Mouse (Mus musculus): Measurements from ENCODE around the gene Slc6a13.

The Slc6a13 gene

DNA sequence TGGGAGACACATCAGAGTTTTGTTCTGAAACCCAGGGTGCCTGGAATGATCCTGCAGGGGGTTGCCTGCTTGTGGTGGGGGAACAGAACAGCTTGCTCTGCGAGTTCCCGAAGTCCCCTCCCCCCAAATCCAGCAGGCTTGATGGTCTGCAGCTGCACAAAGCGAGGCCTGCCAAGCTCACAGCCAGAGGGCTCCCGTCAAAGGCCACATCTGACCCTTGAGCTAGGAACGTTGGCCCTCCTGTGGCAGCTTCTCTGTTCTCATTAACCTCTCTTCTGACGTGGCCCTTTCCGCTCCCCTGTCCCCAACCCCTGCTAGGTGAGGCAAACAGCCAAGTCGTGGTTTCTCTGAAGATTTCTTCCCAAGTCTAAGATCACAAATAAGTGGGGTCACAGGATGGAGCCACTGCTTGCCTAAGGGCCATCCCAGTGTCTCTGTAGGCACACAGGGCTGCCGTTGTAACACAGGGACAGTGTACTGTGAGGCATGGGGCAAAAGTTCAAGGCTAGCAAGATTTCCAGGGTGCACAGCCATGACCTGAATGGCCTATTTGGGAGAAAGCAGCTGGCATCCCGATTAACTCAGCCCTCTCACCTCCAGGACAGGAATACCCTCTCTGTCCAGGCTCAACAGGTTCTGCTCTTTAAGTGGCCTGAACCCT lies 30.0 kb downstream of the Slc6a13 start:
- DNase-seq: peak; percentile 60 to 83

DNA sequence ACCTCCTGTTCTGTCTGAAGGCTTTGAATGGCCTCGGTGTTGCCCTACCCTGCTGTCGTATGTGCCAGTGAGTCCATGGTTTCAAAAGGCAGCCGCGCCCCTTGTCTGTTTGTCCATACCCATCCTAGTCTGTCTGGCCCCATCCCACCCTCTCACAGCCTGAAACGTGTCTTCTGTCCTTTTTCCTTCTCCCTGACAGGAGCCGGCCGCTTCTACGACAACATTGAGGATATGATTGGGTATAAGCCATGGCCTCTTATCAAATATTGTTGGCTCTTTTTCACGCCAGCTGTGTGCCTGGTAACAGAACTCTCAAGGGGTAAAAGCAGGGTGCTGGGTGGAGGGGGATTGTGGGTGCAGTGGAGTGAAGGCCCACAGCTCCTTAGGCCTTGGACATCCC lies 35.8 kb downstream of the Slc6a13 start:
- no peak for DNase-seq

DNA sequence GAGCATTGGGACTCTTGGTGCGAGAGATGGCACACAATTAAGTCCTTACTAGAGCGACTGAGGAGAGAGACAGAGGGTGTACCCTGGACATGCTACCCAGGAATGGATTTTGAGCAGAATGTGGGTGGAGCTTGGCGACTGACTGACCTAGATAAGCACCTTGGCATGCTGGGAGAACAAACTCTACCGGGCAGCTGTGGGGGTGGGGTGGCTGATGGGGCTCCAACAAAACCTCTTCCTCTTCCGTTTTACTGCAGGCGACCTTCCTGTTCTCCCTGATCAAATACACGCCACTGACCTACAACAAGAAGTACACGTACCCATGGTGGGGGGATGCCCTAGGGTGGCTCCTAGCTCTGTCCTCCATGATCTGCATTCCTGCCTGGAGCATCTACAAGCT lies 36.5 kb downstream of the Slc6a13 start:
- peak in 1 of 2 experiments; percentile 38 for DNase-seq

DNA sequence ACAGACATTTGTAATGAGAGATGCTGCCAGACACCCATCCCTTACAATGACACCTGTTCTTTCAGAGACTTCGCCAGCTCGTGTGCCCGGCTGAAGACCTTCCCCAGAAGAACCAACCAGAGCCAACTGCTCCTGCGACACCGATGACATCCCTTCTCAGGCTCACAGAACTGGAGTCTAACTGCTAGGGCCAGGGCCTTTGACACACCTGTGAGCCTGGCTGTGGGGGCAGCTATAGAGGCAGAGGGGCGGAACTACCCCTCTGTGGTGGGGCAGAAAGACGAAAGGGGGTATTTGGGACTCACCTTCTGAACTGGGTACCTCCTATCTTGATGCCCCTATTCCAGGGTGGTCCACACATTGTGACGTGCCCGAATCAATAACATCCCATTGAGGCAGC lies 37.2 kb downstream of the Slc6a13 start:
- no peak for DNase-seq

DNA sequence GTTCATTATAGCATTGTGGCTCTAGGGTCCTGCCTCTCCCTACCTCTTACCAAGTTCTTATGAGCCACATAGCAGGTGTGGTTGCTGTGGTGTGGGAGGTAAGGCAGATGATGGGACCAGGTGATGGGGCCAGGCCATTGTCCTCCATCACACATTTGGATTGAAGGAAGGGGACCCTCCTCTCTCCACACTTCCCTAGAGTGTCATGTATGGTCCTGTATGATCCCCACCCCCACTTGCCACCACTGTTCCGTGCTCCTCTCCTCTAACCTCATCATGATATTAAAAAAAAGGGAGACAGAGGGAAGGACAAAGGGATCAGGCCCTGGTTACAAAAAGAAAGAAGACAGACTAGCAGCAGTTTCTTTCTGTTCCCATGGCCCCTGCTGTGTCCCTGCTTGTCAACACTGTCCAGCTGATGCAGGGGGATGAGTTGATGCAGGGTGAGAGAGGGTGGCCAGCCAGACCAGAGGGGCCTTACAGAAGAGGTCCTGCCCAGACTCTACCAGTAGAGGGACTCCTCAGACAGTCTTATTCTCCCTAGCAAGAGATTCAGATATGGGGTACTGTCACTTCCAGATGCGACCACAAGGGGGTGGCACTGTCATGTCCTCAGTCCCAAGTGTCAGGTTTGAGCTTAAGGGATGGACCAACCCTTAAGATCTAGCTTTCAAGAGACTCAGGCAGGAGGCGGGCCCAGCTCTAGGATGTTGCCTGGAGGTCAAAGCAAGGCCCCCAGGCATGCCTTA lies 37.9 kb downstream of the Slc6a13 start:
- DNase-seq: peak; percentile 72 to 82

DNA sequence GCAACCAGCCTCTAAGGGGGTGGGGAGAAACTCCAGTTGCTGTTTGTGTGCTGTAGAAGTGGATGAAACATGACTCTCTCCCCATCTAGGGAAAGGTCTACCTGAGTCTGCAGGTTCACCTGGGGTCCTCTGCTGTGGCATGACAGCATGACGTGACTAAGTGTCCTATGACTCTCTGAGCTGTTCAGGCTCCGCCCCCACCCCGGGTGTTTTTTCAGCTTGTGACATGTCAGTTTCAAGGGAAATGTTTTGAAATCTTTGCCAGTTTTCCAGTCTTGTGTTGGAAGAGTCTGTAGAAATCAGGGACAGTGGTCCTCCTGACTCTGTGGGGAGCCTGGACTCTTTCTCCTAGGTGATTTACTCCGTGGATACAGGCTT lies 38.5 kb downstream of the Slc6a13 start:
- DNase-seq: no peak

DNA sequence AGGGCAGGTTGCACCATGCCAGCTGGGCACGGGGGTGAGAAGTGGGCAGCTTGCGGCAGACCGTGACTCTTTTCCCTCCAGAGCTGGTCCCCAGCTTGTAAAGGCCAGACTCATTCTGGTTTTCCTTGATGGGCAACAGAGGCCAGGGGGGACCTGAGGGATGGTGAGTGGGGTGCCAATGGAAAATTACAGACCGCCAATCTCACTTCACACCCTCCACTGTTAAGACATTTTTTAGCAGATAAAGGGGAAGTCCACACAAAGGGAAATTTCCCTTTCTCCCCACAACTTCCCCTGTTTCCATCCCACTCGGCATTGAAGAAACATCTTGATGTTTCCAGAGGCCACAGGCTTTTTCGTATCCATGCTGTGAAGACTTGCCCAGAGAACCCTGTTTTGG lies 41.6 kb downstream of the Slc6a13 start:
- no peak for DNase-seq

DNA sequence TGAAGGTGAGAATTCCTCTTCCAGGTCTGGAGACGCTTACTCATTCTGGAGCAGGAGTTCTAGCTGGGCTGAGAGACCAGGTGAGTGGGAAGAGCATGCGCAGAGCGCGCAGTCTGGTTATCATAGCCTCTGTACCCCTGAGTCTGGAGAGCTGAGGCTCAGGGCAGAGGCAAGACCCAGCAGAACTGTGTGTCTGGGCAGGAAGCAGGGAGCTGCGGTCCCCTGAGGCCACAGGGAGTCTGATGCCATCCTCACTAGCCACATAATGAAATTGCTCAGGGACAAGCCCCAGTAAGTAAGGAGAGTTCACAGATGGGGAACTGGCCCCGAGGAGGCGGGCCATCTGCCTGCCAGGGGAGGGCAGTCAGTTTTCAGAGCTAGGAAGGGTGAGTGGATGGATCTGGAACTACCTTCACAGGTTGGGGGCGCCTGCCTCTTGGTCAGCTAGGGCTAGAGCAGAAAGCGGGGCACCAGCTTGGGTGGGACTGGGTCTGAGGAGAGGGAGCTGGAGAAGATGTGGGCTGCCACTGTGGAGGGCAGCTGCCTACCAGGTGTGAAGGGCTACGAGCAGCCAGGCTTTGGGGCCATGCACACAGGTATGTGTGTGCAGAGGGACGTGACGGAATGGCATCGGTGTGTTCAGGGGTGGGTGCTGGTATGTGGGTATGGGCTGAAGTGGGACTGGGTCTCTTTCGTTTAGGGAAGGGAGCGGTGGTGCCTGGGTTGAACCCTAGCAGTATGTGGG lies 43.2 kb downstream of the Slc6a13 start, which contains the start of gene Slc6a12:
Gene Slc6a12, plus strand, starts transcription at position 51 of the 745 bp plus-strand sequence.
- peak; percentile 38 to 43 for DNase-seq

DNA sequence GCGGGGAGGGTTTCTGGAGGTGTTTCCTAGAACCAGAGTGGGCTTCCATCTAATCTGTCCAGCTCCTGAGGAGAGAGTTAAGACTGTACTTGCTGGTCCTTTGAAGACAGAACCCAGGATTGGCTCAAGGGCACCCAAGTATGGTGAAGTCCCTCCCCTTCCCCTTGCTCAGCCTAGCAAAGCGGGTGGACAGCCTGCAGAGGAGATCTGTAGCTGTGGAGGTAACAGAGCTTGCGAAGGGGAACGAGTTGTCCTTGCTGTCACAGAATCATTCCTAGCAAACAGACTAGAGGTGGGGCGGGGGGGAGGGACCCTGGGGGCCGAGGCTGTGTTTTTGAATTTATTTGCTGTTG lies 43.7 kb downstream of the Slc6a13 start:
- DNase-seq: no peak

DNA sequence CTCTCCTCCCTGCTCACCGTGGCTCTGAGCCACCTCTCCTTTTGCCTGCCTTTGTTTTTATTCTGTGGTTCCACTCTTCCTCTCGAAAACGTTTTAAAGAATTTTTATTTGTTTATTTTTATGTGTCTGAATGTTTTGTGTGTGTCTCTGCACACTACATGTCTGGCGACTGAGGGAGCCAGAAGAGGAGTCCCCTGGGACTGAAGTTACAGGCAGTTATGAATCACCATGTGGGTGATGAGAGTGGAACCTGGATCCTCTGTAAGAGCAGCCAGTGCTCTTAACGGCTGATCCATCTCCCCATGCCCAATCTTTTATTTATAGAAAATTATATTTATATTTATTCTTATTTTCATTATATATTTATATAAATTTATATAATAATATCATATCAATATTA lies 44.3 kb downstream of the Slc6a13 start:
- no peak for DNase-seq

DNA sequence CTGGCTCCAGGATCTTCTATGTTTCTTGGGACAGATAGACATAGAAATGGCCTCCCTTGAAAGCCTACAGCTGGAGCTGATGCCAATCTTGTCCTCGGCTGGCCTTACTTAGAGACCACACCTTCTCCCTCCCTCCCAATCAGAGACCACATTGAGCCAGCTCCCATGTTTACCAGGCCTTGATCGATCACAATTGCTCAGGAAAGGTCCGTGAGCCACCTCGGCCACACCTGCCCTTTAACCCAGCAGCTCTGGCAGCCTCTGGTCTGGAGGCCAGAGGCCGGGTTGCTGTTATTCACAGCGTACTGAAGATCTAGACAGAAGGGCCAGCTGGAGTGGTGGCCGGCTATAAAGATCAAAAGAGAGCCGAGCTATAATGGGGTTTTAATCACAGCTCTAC lies 46.4 kb downstream of the Slc6a13 start:
- no peak for DNase-seq

DNA sequence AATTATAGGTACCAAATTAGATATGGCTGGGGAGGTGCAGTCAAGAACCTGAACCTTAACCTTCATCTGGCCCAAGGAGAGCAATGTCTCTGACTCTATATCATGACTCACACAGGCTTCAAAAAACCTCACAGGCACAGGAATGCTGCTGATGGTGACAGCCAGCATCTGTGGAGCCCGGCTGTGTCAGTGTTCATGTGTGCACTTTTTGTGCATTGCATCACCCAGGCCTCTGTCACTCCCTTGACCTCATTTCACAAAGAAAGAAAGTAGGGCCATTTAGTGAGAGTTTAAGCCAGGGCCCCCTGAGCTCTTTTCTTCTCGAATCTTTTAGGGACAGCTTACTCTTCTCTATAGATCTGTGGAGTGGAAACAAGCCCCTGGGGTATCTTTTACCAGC lies 52.2 kb downstream of the Slc6a13 start:
- DNase-seq: no peak

DNA sequence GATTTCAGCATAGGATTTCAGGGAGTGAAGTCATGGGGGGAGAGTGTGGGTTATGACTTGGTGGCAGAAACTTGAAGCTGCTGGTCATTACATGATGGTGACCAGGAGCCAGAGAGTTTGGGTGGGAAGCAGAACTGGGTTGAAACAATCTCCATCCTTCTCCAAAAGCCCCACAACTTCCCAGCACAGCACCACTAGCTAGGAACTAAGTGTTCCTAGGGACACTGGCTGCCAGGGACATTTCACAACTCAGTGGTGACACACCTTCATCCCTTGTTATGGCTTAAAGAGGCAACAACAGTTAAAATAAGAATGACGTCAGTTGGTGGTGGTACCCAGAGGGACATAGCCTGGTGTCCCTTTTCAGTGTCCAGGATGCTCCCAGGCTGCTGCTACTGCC lies 56.0 kb downstream of the Slc6a13 start:
- DNase-seq: no peak

DNA sequence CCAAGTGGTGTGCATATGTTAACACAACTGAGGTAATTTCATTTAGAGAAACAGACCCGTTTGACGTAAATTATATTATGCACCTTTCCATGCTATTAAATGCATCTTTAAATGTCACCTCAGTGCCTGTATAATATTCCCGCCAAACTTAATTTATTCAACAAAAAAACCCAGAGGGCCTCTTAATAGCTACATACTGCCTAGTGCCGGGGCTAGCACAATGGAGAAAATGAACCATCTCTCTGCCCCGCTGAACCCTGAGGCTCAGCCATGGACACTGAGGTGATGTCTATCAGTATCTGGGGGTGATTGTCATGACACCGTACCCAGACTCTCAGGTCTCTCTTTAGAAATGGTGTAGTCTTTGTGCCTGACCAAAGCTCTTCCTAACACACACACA lies 57.2 kb downstream of the Slc6a13 start:
- no peak for DNase-seq

DNA sequence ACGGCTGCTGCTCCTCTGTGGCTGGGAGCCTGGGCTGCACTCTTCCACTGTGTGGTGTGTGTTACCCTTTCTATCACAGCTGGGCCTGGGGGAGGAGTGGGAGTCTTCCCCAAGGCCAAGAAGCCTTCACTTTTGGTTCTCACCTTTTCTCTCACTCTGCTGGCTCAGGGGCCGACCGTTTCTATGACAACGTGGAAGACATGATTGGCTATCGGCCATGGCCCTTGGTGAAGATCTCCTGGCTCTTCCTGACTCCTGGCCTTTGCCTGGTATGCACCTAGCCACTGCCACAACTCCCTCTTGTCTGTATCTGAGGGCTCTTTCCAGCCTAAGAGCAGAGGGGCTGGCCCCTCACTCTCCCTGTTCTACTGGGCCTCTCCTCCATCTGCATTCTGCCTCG lies 63.0 kb downstream of the Slc6a13 start:
- no peak for DNase-seq

DNA sequence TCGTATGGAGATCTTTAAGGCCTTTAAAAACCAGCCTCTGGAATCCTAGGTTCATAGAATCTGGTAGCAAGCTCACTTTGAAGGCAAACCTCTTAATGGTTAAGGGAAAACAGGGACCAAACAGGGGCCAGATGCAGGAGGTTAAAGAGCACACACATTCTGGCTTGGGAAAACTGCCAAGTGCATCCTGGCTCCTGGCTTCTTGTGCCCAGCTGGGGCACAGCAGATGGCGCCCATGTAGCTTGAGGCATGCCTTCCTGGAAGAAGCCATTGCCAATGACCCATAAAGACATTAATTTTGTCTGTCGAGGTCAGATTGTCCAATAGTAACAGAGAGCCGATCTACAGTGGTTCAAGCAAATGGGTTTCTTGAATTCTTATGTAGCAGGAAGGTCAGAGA lies 63.9 kb downstream of the Slc6a13 start:
- DNase-seq: no peak

DNA sequence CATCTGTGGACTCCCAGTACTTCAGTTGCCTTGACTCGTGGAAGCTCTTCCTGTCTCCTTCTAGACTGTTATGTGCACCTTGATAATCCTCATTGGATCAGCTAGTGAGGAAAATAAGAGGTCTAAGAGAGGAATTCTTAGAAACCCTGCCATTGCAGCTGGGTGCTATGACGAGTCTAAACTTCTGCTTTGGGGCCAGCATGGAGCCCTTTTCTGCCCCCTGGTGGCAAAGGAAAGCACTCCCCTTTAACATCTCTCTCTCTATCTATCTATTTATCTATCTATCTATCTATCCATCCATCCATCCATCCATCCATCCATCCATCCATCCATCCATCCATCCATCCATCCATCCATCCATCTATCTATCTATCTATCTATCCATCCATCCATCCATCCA lies 66.5 kb downstream of the Slc6a13 start:
- peak in 1 of 2 experiments; percentile 50 for DNase-seq

DNA sequence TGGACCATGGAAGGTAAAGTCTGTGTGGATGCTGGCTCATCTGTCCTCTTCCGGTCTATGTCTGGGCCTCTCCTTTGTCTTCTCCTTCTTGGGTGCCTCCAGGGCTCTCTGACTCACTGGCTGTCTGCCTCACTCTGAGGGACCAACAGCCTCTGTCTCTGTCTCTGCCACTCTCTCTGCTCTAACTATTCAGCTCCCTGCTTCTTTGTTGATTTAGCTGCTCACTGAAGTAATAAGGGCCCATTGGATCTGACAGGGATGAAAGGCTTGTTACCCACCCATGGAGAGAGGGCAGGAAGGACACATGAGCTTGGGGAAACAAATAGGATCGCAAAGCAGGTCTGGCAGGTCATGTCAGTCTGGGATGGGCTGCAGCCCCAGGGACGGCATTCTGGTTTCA lies 67.1 kb downstream of the Slc6a13 start:
- DNase-seq: no peak

DNA sequence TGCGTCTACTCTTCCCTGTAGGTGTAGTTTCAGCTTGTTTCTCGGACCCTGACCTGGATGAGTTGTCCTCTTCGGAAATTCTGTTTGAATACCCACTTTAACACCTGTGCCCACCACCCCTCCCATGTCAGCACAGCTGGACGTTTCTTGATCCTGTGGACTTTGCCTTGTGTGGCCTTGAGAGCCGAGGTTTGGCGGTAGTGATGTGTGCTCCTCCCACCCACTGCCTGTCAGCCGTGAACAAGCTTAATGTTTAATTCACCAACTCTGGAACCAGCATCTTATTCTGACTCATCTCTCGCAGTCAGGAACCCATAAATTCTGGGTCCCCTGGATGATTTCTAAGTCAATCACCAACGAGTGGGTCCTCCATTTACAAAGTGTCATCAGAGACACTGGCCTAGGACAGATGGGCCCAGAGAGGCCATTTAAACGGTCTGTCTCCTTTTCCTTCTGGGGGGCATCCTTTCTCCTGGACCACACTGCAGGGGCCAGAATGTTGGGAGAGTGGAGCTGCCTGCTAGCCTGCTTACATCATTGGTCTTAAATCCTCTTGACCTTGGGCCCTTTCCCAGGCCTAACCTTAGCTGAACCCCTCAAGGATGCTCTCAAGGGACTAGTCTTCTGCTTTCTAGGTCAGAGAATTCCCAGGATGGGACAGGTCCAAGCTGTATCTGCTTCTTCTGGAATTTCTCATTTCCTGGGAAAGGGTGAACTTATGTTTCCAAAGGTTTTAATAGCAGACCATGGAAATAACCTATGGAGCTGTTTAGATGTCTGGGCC lies 71.4 kb downstream of the Slc6a13 start:
- no peak for DNase-seq

DNA sequence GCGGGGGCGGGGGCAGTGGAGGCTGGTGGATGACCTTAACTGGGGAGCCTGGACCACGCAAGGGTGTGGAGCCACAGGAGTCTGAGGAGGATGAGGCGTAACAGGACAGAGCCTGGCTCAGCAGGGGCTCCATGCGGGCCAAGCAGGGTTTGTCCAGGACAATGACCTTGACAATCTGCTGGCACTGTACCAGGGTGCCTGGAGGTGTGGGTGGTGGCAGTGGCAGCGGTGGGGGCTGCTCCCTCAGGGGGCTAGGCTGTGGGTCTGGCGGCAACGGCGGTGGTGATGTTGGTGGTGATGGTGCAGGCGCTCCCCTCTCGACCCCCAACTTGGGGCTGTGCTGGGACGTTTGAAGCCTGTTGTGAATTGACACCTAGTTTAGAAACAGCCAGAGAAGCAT lies 76.1 kb downstream of the Slc6a13 start:
- no peak for DNase-seq

DNA sequence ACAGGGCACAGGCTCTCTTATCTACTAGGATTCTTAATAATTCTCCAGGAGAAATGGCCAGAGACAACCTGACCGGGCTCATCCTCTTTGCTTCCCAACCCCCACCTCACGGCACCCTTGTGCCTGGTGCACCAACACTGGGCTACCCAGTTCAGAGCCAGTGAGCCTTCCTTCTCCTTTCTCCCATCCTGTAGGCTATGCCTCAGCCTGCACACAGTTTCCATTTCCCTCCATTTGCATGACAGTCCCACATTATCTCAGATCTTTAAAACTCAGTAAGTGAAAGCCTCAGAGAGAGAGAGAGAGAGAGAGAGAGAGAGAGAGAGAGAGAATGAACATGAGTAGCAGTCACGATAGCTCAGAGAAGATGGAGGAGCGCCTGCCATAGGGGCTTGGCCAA lies 78.2 kb downstream of the Slc6a13 start:
- no peak for DNase-seq

DNA sequence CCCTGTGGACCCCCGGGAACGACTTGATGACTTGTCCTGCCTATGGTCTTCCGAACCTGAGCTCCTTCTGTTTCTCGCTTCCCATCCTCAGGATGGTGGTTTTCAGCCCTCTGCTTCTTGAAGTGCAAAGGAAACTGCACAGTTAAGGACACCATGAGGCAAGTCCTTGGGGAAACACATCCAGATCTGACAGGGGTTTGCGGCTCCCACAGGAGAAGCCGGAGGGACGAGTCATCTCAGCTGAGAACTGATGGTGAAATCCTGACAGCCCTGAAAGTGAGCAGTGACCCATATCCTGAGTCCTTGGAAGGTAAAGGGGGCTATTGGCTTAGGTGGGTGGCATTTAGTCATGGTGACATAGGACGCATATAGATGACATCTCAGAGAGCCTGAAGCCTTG lies 80.5 kb downstream of the Slc6a13 start:
- DNase-seq: no peak

DNA sequence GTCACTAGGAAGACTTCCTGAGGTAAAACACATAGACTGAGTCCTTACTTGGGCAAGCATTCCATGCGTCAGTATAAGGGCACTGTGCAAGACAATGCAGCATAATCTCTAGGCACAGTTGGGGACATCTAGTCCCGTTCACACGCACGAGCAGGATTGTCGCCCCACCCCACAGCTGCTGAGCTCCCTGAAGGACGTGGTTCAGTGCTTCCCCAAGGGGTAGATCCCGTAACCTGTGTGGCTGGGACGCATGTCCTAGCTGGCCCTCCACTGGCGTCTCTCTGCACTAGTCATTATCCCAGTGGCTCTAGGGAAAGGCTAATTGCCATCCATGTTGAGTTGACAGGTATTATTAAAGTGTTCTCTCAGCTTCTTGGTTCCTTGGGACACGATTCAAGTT lies 82.0 kb downstream of the Slc6a13 start:
- DNase-seq: no peak

Data from lung, postnatal 4 days (tissue).